Mouse (Mus musculus) limb, embryonic 13.5 days (tissue): ENCODE data around the gene Col4a1. TPM values are rescaled to one million over a fixed set of nuclear protein-coding genes. Genes with fewer than 3 reads are reported as not detected.

Experiments used
- ATAC-seq: fragments of 200-750 bp; cut with Nextera tagmentation; 2 replicates; pipeline ENCODE4 v1.8.0; 2017; ENCODE audit warnings: low read depth, moderate number of reproducible peaks, moderate TSS enrichment; ENCODE audit not compliant: low FRiP score
- H3K27ac ChIP-seq: fragments of 300-500 bp; sonication (generic); 2 replicates; pipeline ENCODE4 v1.5.1; 2015; ENCODE audit warnings: inconsistent platforms, mild to moderate bottlenecking, moderate library complexity
- H3K27me3 ChIP-seq: fragments of 300-500 bp; sonication (generic); 2 replicates; pipeline ENCODE4 v1.6.1; 2015; ENCODE audit warnings: mild to moderate bottlenecking, inconsistent platforms
- H3K36me3 ChIP-seq: fragments of 300-500 bp; sonication (generic); 2 replicates; pipeline ENCODE4 v1.6.1; 2015; ENCODE audit warnings: inconsistent platforms, mild to moderate bottlenecking, moderate library complexity
- H3K4me1 ChIP-seq: fragments of 300-500 bp; sonication (generic); 2 replicates; pipeline ENCODE4 v1.6.1; 2015; ENCODE audit warnings: inconsistent platforms
- H3K4me2 ChIP-seq: fragments of 300-500 bp; sonication (generic); replicated peaks from 2 replicates; pipeline ENCODE4 v1.6.1; 2015; ENCODE audit warnings: inconsistent platforms, mild to moderate bottlenecking, moderate library complexity
- H3K4me3 ChIP-seq: fragments of 300-500 bp; sonication (generic); 2 replicates; pipeline ENCODE4 v1.5.1; 2015; ENCODE audit warnings: moderate library complexity, mild to moderate bottlenecking, inconsistent platforms
- H3K9ac ChIP-seq: fragments of 300-500 bp; sonication (generic); 2 replicates; pipeline ENCODE4 v1.6.1; 2015; ENCODE audit warnings: mild to moderate bottlenecking, inconsistent platforms
- H3K9me3 ChIP-seq: fragments of 300-500 bp; sonication (generic); 2 replicates; pipeline ENCODE4 v1.6.1; 2016; ENCODE audit warnings: inconsistent platforms
- WGBS: fragments of 180-500 bp; shearing (Covaris S2); methylation state at CpG from one replicate; pipeline ENCODE4 v1.1.7; 2015; 5-methylcytosine and 5-hydroxymethylcytosine counted together
- polyA plus RNA-seq: library from polyadenylated mRNA; unstranded; fragments of >200 nt; fragmentation: Nextera tagmentation; extraction: Ambion mirVana; gene quantifications from 2 replicates; pipeline ENCODE4 v1.2.1, GENCODE M21; 2015

Col4a1 gene
- polyA plus RNA-seq, 1 experiment from 2014 or later = 115 TPM

DNA sequence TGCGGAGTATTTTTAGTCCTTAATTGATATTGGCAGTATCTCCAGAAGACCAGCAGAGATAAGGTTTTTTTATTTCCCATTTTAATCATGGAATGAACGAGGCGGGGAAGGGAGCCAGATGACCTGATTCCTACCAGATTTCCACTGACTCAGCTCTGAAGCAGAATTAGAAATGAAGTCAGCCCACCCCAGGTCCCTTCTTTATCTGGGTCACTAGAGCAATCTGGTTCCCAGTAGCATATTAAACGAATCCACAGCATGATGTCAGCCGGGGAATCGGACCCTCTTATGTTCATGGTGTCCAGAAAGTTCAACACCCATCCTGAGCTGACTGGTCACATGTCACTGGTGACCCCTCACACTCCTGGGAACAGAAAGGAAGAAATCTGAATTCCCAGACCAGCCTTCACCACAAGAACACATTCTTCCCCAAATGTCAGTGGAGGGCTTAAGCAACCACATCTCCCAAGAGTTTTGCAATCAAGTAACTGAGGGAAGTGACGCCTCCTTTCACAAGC is 63.0 kb downstream of the Col4a1 start:
- 77% methylated on average over 7 of the region's 7 CpGs for WGBS
- no peaks in the 10 kb centered on the region for H3K27me3 ChIP-seq
- no peak for ATAC-seq
- peaks cover 10% of the 10 kb centered on the region; the same call in 1 of the 2 replicates for H3K4me1 ChIP-seq
- no peaks in the 10 kb centered on the region for H3K9me3 ChIP-seq
- no peak overlapping the region for H3K27ac ChIP-seq
- H3K4me2 ChIP-seq = no peak overlapping the region
- no peak overlapping the region for H3K9ac ChIP-seq
- peaks cover 15% of the 10 kb centered on the region for H3K36me3 ChIP-seq
- H3K4me3 ChIP-seq = no peak overlapping the region

- ATAC-seq = no peak
- peaks cover 10% of the 10 kb centered on the region; the same call in 1 of the 2 replicates for H3K4me1 ChIP-seq
- H3K9me3 ChIP-seq = no peaks in the 10 kb centered on the region
- no peak overlapping the region for H3K27ac ChIP-seq
- H3K4me2 ChIP-seq = no peak overlapping the region
- no peak overlapping the region for H3K4me3 ChIP-seq
- H3K36me3 ChIP-seq = peaks cover 24% of the 10 kb centered on the region
- H3K9ac ChIP-seq = no peak overlapping the region
- WGBS = 51% methylated on average over 7 of the region's 7 CpGs
- H3K27me3 ChIP-seq = no peaks in the 10 kb centered on the region
Observed at GRCm38 (mm10) chr8:11248712-11249111, 63.9 kb downstream of the Col4a1 start.

GRCm38 (mm10) chr8:11241488-11241887 is 71.1 kb downstream of the Col4a1 start:
- H3K9ac ChIP-seq = no peak overlapping the region
- peaks cover 78% of the 10 kb centered on the region for H3K36me3 ChIP-seq
- no peak overlapping the region for H3K4me3 ChIP-seq
- ATAC-seq = no peak
- 67% methylated on average over 2 of the region's 2 CpGs for WGBS
- H3K9me3 ChIP-seq = no peaks in the 10 kb centered on the region
- no peak overlapping the region for H3K27ac ChIP-seq
- H3K4me2 ChIP-seq = no peak overlapping the region
- no peaks in the 10 kb centered on the region for H3K4me1 ChIP-seq
- no peaks in the 10 kb centered on the region for H3K27me3 ChIP-seq

- Histone ChIP-seq H3K36me3 (peaks cover 82% of the 10 kb centered on the region), H3K9ac (no peak overlapping the region), H3K27ac (no peak overlapping the region), H3K4me3 (no peak overlapping the region), H3K4me1 (no peaks in the 10 kb centered on the region), H3K27me3 (no peaks in the 10 kb centered on the region), H3K4me2 (no peak overlapping the region), H3K9me3 (no peaks in the 10 kb centered on the region)
- no peak for ATAC-seq
- WGBS = 85% methylated on average over 6 of the region's 6 CpGs
Observed at GRCm38 (mm10) chr8:11234879-11235210, 77.8 kb downstream of the Col4a1 start.

DNA sequence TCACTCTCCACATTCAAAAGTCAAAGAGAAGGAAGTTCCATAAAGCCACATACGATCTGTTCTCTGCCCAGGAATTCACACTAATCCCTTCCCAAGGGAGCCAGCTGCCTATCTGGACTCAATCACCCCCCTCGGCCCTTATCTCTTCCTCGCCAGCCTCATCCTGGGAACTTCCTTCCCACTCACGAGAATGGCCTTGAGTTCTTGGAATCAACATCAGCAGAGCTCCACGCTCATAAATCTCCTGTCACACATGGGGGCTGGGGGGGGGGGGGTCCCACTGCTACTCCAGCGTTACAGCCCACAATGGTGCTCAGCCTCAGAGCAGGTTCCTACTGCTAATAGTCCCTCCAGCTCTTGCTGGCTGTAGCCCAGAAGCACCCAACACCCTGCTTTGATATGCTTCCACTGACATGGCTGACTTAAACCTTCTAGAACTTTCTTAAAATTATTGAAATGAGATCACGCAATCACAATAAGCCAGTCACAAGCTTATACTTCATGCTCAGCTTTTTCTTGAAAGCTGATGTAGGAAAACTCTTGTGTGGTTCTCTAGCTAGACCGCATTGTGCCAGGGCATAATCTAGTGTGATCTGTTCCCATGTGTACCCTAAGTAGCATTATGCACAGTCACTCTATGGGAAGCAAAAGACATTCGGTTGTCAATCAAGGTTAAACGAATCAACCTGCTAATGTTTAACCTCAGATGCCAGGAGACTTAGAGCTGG is 78.3 kb downstream of the Col4a1 start:
- Histone ChIP-seq H3K36me3 (peaks cover 82% of the 10 kb centered on the region), H3K9me3 (no peaks in the 10 kb centered on the region), H3K27me3 (no peaks in the 10 kb centered on the region), H3K27ac (no peak overlapping the region), H3K4me2 (no peak overlapping the region), H3K4me3 (no peak overlapping the region), H3K9ac (no peak overlapping the region), H3K4me1 (no peaks in the 10 kb centered on the region)
- 59% methylated on average over 10 of the region's 10 CpGs for WGBS
- no peak for ATAC-seq

- H3K4me3 ChIP-seq = no peak overlapping the region
- 23% methylated on average over 4 of the region's 4 CpGs for WGBS
- H3K27ac ChIP-seq = no peak overlapping the region
- ATAC-seq = no peak
- H3K27me3 ChIP-seq = no peaks in the 10 kb centered on the region
- H3K4me1 ChIP-seq = no peaks in the 10 kb centered on the region
- no peak overlapping the region for H3K9ac ChIP-seq
- H3K4me2 ChIP-seq = no peak overlapping the region
- no peaks in the 10 kb centered on the region for H3K9me3 ChIP-seq
- H3K36me3 ChIP-seq = peaks cover 78% of the 10 kb centered on the region
Observed at GRCm38 (mm10) chr8:11233009-11233408, 79.6 kb downstream of the Col4a1 start.

DNA sequence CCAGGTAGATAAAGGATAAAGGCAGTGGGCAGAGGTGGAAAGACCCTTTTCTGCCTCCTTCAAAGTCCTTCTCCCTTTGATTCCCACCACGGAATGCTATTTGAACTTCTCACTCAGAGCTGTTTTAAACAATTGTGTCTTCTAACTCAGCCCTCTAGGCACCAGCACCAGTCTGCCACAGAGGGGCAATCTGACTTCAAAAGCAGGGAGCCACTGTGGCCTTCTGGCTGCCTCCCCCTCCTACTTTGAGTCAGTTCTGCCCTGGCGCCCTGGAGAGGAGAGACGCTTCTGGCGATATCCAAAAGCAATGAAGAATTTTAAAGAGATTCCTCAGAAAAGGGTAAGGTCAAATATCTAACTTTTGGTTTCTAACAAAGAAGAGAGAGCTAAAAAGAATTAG is 82.3 kb downstream of the Col4a1 start:
- 61% methylated on average over 4 of the region's 4 CpGs for WGBS
- no peak overlapping the region for H3K4me2 ChIP-seq
- no peak overlapping the region for H3K27ac ChIP-seq
- no peaks in the 10 kb centered on the region for H3K4me1 ChIP-seq
- no peaks in the 10 kb centered on the region for H3K27me3 ChIP-seq
- peaks cover 76% of the 10 kb centered on the region for H3K36me3 ChIP-seq
- H3K9me3 ChIP-seq = no peaks in the 10 kb centered on the region
- H3K4me3 ChIP-seq = no peak overlapping the region
- ATAC-seq = no peak
- H3K9ac ChIP-seq = no peak overlapping the region

DNA sequence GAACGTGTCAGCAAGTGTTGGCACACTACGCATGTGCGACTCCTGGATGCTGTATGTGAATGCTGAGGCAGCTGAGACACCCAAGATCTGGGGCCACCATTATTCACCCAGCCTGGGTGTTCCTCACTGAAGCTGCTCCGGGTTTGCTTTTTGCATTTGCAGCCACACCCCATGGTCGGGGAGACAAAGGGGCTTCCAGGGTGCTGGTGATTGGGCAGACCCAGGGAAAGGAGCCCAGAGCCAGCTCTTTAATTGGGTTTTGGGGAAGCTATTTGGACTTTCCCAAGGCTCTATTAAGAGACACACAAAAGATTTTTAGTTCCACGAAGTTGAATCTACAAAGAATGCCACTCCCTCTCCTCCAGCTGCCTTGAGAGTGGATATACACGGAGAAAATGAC is 85.2 kb downstream of the Col4a1 start:
- 79% methylated on average over 7 of the region's 7 CpGs for WGBS
- H3K9me3 ChIP-seq = no peaks in the 10 kb centered on the region
- H3K4me3 ChIP-seq = no peak overlapping the region
- ATAC-seq = no peak
- H3K9ac ChIP-seq = no peak overlapping the region
- no peaks in the 10 kb centered on the region for H3K4me1 ChIP-seq
- no peak overlapping the region for H3K27ac ChIP-seq
- H3K36me3 ChIP-seq = peaks cover 72% of the 10 kb centered on the region
- no peaks in the 10 kb centered on the region for H3K27me3 ChIP-seq
- no peak overlapping the region for H3K4me2 ChIP-seq

DNA sequence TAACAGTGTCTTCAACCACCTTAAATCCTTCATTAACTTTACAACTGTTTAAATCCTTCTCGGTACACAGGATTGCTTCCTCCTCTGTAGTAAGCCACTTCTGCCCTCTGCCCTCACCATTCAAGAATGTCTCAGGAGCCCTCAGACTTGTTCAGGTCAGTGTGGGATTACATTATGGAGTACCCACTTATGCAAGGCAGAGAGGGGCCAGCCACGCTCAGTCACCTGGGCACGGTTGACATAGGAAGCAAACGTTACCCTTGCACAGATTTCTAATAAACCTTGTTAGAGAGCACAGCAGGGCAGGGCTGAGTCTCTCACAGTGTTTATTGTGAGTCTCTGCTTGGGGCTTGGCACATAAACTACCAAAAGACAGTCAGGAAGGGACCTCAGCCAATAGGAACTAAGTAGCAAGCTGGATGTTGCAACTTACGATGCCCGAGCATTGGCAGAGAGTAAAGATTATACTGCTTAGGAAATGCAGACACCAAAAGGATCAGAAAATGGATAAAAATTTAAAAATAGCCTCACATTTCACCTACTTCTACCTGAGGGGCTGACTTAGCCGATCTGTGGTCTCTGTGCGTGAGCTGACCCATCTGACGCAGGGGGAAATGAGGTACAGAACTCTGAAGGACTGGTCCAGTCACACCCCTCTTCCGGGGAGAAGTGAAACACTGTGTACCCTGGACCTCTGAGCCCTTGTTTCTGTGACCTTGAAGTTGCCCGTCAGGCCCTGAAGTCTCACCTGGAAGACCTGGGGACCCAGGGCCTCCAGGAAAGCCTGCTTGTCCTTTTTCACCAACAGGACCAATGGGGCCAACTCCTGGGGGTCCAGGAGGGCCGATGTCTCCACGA is 86.8 kb downstream of the Col4a1 start:
- Histone ChIP-seq H3K9ac (no peak overlapping the region), H3K9me3 (no peaks in the 10 kb centered on the region), H3K4me1 (no peaks in the 10 kb centered on the region), H3K27ac (no peak overlapping the region), H3K4me3 (no peak overlapping the region), H3K36me3 (peaks cover 75% of the 10 kb centered on the region), H3K4me2 (no peak overlapping the region), H3K27me3 (no peaks in the 10 kb centered on the region)
- no peak for ATAC-seq
- WGBS = 79% methylated on average over 13 of the region's 13 CpGs

DNA sequence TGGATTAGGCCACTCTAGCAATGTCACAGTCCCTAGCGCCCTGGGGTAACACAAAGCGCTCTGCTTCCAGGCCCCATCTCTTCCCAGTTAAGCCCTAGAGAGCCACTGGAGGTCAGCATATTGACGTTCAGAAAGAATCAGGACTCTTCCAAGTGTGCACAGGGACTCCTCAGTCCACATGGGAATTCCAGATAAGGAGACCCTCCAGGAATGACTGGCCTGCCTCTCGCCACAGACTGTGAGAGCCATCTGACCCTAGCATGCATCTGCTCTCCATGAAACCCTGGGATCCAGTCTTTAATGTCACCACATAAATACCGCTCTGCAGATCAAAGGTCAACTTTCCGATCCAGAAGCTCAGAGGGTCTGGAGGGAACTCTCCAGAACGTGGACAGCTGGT is 88.4 kb downstream of the Col4a1 start:
- no peaks in the 10 kb centered on the region for H3K4me1 ChIP-seq
- H3K4me3 ChIP-seq = no peak overlapping the region
- peaks cover 76% of the 10 kb centered on the region for H3K36me3 ChIP-seq
- H3K27me3 ChIP-seq = no peaks in the 10 kb centered on the region
- no peak for ATAC-seq
- no peak overlapping the region for H3K27ac ChIP-seq
- no peak overlapping the region for H3K9ac ChIP-seq
- no peak overlapping the region for H3K4me2 ChIP-seq
- WGBS = 54% methylated on average over 7 of the region's 7 CpGs
- no peaks in the 10 kb centered on the region for H3K9me3 ChIP-seq

GRCm38 (mm10) chr8:11221353-11221752 is 91.3 kb downstream of the Col4a1 start:
- no peaks in the 10 kb centered on the region for H3K9me3 ChIP-seq
- H3K4me2 ChIP-seq = no peak overlapping the region
- no peak overlapping the region for H3K9ac ChIP-seq
- ATAC-seq = no peak
- H3K4me3 ChIP-seq = no peak overlapping the region
- no peaks in the 10 kb centered on the region for H3K4me1 ChIP-seq
- WGBS = 86% methylated on average over 5 of the region's 5 CpGs
- no peak overlapping the region for H3K27ac ChIP-seq
- H3K36me3 ChIP-seq = peaks cover 91% of the 10 kb centered on the region
- H3K27me3 ChIP-seq = no peaks in the 10 kb centered on the region

- no peak overlapping the region for H3K4me2 ChIP-seq
- no peaks in the 10 kb centered on the region for H3K9me3 ChIP-seq
- H3K27me3 ChIP-seq = no peaks in the 10 kb centered on the region
- no peak overlapping the region for H3K4me3 ChIP-seq
- H3K27ac ChIP-seq = no peak overlapping the region
- H3K4me1 ChIP-seq = no peaks in the 10 kb centered on the region
- 89% methylated on average over 6 of the region's 6 CpGs for WGBS
- H3K36me3 ChIP-seq = peaks cover 91% of the 10 kb centered on the region
- no peak for ATAC-seq
- H3K9ac ChIP-seq = no peak overlapping the region
Observed at GRCm38 (mm10) chr8:11219282-11219681, 93.3 kb downstream of the Col4a1 start.
